Mouse (Mus musculus) ES-E14 (cell line): Measurements from ENCODE around the gene Fancg. TPM values are rescaled to one million over a fixed set of nuclear protein-coding genes. Genes with fewer than 3 reads are reported as not detected.
A peak's percentile ranks its signal among the peaks of the same experiment; 100 is the strongest.
"Not testable (repeated sequence)": the region's sequence is repeated elsewhere in the genome, so short reads cannot be mapped to it uniquely, and the experiment has no call there.

Source experiments
- DNase-seq: peaks from one replicate; pipeline ENCODE4 v3.0.0-alpha.2; 2013; ENCODE audit warnings: low read depth, low spot score
- H3K27ac ChIP-seq: 2 replicates; pipeline ENCODE4 v1.5.1; 2012; ENCODE audit warnings: low read depth, mild to moderate bottlenecking, low read length, moderate library complexity, mixed read lengths; ENCODE audit not compliant: poor library complexity, insufficient read depth, severe bottlenecking
- H3K36me3 ChIP-seq: 2 replicates; pipeline ENCODE4 v1.6.1; 2012; ENCODE audit warnings: mild to moderate bottlenecking, low read length, moderate library complexity, mixed read lengths; ENCODE audit not compliant: control insufficient read depth, poor library complexity, insufficient read depth, severe bottlenecking
- H3K4me1 ChIP-seq, 2 experiments: fragments of 150-350 bp in 1 of 2; sonication (generic) in 1 of 2; 2 replicates each; pipeline ENCODE4 v1.6.1; 2012; ENCODE audit warnings: low read length in 2 of 2, mild to moderate bottlenecking in 1 of 2, mixed read lengths in 1 of 2; ENCODE audit not compliant: control insufficient read depth in 2 of 2, insufficient read depth in 2 of 2, poor library complexity in 1 of 2
- H3K4me3 ChIP-seq, 2 experiments: fragments of 150-350 bp in 1 of 2; sonication (generic) in 1 of 2; 2 replicates each; pipeline ENCODE4 v1.5.1; 2012; ENCODE audit warnings: low read length in 2 of 2, low read depth in 1 of 2, mild to moderate bottlenecking in 1 of 2, mixed read lengths in 1 of 2; ENCODE audit not compliant: insufficient read depth in 1 of 2, poor library complexity in 1 of 2, severe bottlenecking in 1 of 2
- H3K9ac ChIP-seq: 2 replicates; pipeline ENCODE4 v1.6.1; 2012; ENCODE audit warnings: low read depth, mild to moderate bottlenecking, low read length, mixed read lengths; ENCODE audit not compliant: poor library complexity, insufficient read depth, severe bottlenecking
- H3K9me3 ChIP-seq: fragments of 150-350 bp; sonication (generic); 2 replicates; pipeline ENCODE4 v1.6.1; 2012; ENCODE audit warnings: low read depth, mild to moderate bottlenecking, low read length; ENCODE audit not compliant: control insufficient read depth, insufficient read depth
- CHD2 ChIP-seq: IDR thresholded peaks from 2 replicates; pipeline ENCODE4 v1.6.1; 2014; ENCODE audit warnings: mild to moderate bottlenecking, low read depth, low read length, inconsistent platforms
- HCFC1 ChIP-seq: IDR thresholded peaks from 2 replicates; pipeline ENCODE4 v1.6.1; 2012; ENCODE audit warnings: low read length, inconsistent platforms, borderline replicate concordance; ENCODE audit not compliant: insufficient read depth
- MAFK ChIP-seq: IDR thresholded peaks from 2 replicates; pipeline ENCODE4 v1.6.1; 2014; ENCODE audit warnings: mild to moderate bottlenecking, low read depth, low read length, inconsistent platforms; ENCODE audit not compliant: insufficient read depth
- ZC3H11A ChIP-seq: IDR thresholded peaks from 2 replicates; pipeline ENCODE4 v1.6.1; 2012; ENCODE audit warnings: low read depth, mild to moderate bottlenecking, inconsistent platforms, low read length, borderline replicate concordance
- ZNF384 ChIP-seq: IDR thresholded peaks from 2 replicates; pipeline ENCODE4 v1.6.1; 2012; ENCODE audit warnings: low read depth, low read length, inconsistent platforms
- in situ Hi-C, 2 experiments: fragments of 600-800 bp; cut with MboI; formaldehyde crosslinking; loops; one replicate each; pipeline ENCODE4 v1.15.1; 2025; ENCODE audit warnings: low sequenced_read_pairs in 2 of 2, inconsistent platforms in 1 of 2; ENCODE audit not compliant: unreplicated experiment in 2 of 2
- total RNA-seq: library from RNA; depleted of rRNA; stranded (reverse); fragments of 300-350 nt; gene quantifications from 2 replicates; pipeline ENCODE4 v1.2.3, GENCODE M21; 2012

The Fancg gene
- total RNA-seq, 1 experiment = 13.0 TPM

DNA sequence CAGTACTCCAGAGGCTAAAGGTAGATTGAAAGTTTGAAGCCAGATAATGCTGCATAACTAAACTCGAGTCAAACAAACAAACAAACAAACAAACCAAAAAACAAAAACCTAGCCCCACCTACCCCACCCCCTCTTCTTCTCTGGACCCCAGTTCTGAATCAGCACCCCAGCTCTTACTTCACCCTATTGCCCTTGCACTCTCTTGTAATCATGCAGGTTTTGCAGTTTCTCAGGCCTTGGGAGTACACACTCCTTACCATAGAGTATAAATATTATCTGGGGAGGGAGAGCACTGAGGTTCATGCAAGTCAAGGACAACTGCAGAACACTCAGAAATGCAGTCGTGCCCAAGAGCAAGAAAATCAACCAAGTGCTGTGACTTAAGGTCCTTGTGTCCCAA is 9.0 kb downstream of the Fancg start:
- Histone ChIP-seq H3K36me3 (peaks cover 2% of the 10 kb centered on the region), H3K9me3 (no peaks in the 10 kb centered on the region), H3K9ac (no peak overlapping the region), H3K27ac (no peak overlapping the region), H3K4me1 (peaks cover 7 to 8% of the 10 kb centered on the region in 2 experiments; a peak in 3 of 4 replicates), H3K4me3 (no peak overlapping the region)
- DNase-seq = no peak
- TF ChIP-seq CHD2 = no peak
- TF ChIP-seq HCFC1 = no peak
- no peak for TF ChIP-seq MAFK
- no peak for TF ChIP-seq ZNF384
- TF ChIP-seq ZC3H11A = no peak
- in situ Hi-C loops = no loop called here

DNA sequence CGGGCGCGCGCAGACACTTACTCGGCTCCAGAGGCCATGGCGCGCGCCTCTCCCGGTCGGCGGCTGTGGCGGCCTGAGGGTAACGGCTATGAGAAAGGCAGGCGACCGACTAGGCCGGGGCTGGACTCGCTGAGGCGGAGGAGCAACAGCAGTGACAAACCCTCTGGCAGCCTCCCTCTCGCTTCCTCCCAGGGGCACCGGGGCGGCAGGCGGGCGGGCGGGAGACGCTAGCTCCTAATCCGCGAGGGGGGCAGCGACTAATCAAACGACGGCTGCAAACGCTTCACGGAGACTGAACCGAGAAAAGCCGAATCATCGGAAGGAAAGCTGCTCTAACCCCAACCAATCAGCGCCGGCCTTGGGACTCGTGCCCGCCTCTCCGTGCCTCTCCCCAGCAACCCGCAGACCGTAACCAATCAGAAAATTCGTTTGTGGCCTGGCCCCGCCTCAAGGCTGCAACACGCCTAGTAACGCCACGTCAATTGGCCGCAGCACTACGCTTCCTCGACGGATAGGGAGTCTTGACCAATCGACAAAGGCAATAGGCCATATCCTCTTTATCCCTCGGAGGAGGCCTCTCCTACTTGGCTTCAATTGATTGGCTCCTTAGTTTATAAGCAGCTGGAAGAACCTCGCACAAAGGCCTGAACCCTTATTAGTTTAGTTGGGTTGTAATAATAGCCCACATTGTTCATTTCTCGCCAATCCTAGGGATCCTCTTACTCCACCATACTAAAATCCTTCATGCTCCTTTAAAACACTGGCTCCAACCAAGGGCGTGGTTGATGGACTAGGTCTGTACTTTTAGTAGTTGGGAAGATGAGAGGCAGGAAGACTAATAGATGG is 9.9 kb downstream of the Fancg start, which contains the start of gene Vcp:
TSS of gene Vcp (minus strand) at position 367 of the 846 bp plus-strand sequence.
- H3K4me1 ChIP-seq, in situ Hi-C loops, H3K9me3 ChIP-seq, H3K36me3 ChIP-seq: not testable (repeated sequence)
- Histone ChIP-seq H3K9ac (peak within 1 kb of the TSS; percentile 99), H3K27ac (peak within 1 kb of the TSS; percentile 95), H3K4me3 (peak within 1 kb of the TSS; percentile 94 to 96)
- DNase-seq = peak; percentile 95
- TF ChIP-seq MAFK (0 out of 2 replicates have a peak, but pooled peaks have one; percentile 14), CHD2 (peak; percentile 90)

- peaks cover 4% of the 10 kb centered on the region for H3K36me3 ChIP-seq
- in situ Hi-C loops = no loop called here
Observed at GRCm38 (mm10) chr4:42999451-43000140, 10.7 kb downstream of the Fancg start.

DNA sequence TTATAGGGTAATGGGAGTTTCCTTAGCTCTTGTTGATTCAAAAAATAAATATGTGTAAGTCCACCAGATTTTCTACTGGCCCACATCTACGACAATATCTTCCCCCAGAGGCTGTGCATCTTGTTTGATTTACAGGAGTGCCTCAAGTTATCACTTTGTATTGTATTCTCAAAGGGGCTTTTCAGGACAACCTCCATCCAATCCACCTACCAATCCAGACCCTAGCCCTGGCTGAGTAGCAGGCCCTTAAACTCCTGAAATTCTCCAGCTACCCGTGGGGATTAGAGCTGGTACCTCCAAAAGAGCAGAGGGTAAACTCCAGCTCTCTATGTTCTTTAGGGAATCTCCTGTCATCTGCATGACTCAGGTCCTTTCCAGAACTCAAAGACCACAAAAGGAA is 12.3 kb downstream of the Fancg start:
- Histone ChIP-seq H3K27ac (no peak overlapping the region), H3K9ac (peak overlapping the region; percentile 52; the same call in 1 of the 2 replicates)

More at GRCm38 (mm10) chr4:42999451-43000140, 10.7 kb downstream of the Fancg start:
- TF ChIP-seq HCFC1 = peak; percentile 29; the same call in 1 of the 2 replicates
- TF ChIP-seq MAFK = peak; percentile 62; the same call in 1 of the 2 replicates
- TF ChIP-seq CHD2 = no peak
- TF ChIP-seq ZNF384 = no peak
- no peak for TF ChIP-seq ZC3H11A
- peak; percentile 47 for DNase-seq
- peak overlapping the region; percentile 94 to 96 for H3K4me3 ChIP-seq
- no peaks in the 10 kb centered on the region for H3K9me3 ChIP-seq
- peak overlapping the region; percentile 99 for H3K9ac ChIP-seq
- peak overlapping the region; percentile 95 for H3K27ac ChIP-seq
- peaks cover 7 to 8% of the 10 kb centered on the region in 2 experiments; a peak in 3 of 4 replicates for H3K4me1 ChIP-seq

More for the DNA sequence above, 12.3 kb downstream of the Fancg start:
- TF ChIP-seq ZNF384 (no peak), HCFC1 (no peak)
- H3K4me3 ChIP-seq = no peak overlapping the region
- H3K36me3 ChIP-seq = peaks cover 12% of the 10 kb centered on the region
- peaks cover 5 to 7% of the 10 kb centered on the region in 2 experiments; a peak in 3 of 4 replicates for H3K4me1 ChIP-seq
- no peak for DNase-seq
- no peaks in the 10 kb centered on the region for H3K9me3 ChIP-seq
- in situ Hi-C loops = no loop called here
